Mouse (Mus musculus): Measurements from ENCODE around the gene Dclk1. TPM values are rescaled to one million over a fixed set of nuclear protein-coding genes. Genes with fewer than 3 reads are reported as not detected.

The Dclk1 gene
- polyA plus RNA-seq, 1 experiment: 265 TPM

GRCm38 (mm10) chr3:55476694-55477093, 234.5 kb downstream of the Dclk1 start:
- Histone ChIP-seq H3K4me1 (ENCODE audit: control insufficient read depth, insufficient read depth, low read length) (peaks cover 7% of the 10 kb centered on the region; the same call in 1 of the 2 replicates), H3K4me3 (ENCODE audit: insufficient read depth, low read depth, low read length) (no peak overlapping the region), H3K27ac (ENCODE audit: insufficient read depth, low read depth, low read length) (no peak overlapping the region)
- TF ChIP-seq CTCF (IDR thresholded peaks at IDR 0.05; ENCODE audit: insufficient read depth, low read depth, low read length): no peak
- no peak for TF ChIP-seq POLR2A (IDR thresholded peaks at IDR 0.05; ENCODE audit: insufficient read depth, low read depth, low read length)
- WGBS: 46% methylated on average over 7 of the region's 7 CpGs

GRCm38 (mm10) chr3:55479306-55479705, 237.1 kb downstream of the Dclk1 start:
- Histone ChIP-seq H3K4me1 (ENCODE audit: control insufficient read depth, insufficient read depth, low read length) (peaks cover 7% of the 10 kb centered on the region; the same call in 1 of the 2 replicates), H3K27ac (ENCODE audit: insufficient read depth, low read depth, low read length) (no peak overlapping the region), H3K4me3 (ENCODE audit: insufficient read depth, low read depth, low read length) (no peak overlapping the region)
- TF ChIP-seq CTCF (IDR thresholded peaks at IDR 0.05; ENCODE audit: insufficient read depth, low read depth, low read length) (no peak), POLR2A (IDR thresholded peaks at IDR 0.05; ENCODE audit: insufficient read depth, low read depth, low read length) (no peak)
- WGBS: 89% methylated on average over 4 of the region's 4 CpGs

- TF ChIP-seq CTCF (IDR thresholded peaks at IDR 0.05; ENCODE audit: insufficient read depth, low read depth, low read length) (no peak), POLR2A (IDR thresholded peaks at IDR 0.05; ENCODE audit: insufficient read depth, low read depth, low read length) (no peak)
- Histone ChIP-seq H3K4me1 (ENCODE audit: control insufficient read depth, insufficient read depth, low read length) (peaks cover 7% of the 10 kb centered on the region; the same call in 1 of the 2 replicates), H3K27ac (ENCODE audit: insufficient read depth, low read depth, low read length) (no peak overlapping the region), H3K4me3 (ENCODE audit: insufficient read depth, low read depth, low read length) (no peak overlapping the region)
- 85% methylated on average over 1 of the region's 1 CpGs for WGBS
These were observed 239.0 kb downstream of the Dclk1 start for GRCm38 (mm10) chr3:55481140-55481539.

DNA sequence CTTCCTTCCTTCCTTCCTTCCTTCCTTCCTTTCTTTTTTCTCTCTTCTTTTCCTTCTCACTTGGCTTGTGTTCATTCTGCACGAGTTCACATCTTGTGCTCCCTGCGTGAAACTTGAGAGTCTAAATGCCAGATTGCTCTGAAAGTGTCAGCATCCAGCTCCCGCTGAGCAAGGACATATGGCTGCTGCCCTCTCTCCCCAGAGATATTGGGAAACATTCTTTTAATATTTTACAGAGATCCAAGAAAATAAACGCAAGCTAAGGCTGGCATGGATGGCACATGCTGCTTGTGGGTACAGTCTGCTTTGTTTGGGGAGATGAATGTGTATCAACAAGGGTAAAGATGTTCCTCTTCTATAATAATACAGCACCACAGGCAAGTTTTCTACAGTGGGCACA, 241.2 kb downstream of the Dclk1 start:
- Histone ChIP-seq H3K4me1 (ENCODE audit: control insufficient read depth, insufficient read depth, low read length) (no peaks in the 10 kb centered on the region), H3K4me3 (ENCODE audit: insufficient read depth, low read depth, low read length) (no peak overlapping the region), H3K27ac (ENCODE audit: insufficient read depth, low read depth, low read length) (no peak overlapping the region)
- 48% methylated on average over 4 of the region's 4 CpGs for WGBS
- TF ChIP-seq CTCF (IDR thresholded peaks at IDR 0.05; ENCODE audit: insufficient read depth, low read depth, low read length): no peak

DNA sequence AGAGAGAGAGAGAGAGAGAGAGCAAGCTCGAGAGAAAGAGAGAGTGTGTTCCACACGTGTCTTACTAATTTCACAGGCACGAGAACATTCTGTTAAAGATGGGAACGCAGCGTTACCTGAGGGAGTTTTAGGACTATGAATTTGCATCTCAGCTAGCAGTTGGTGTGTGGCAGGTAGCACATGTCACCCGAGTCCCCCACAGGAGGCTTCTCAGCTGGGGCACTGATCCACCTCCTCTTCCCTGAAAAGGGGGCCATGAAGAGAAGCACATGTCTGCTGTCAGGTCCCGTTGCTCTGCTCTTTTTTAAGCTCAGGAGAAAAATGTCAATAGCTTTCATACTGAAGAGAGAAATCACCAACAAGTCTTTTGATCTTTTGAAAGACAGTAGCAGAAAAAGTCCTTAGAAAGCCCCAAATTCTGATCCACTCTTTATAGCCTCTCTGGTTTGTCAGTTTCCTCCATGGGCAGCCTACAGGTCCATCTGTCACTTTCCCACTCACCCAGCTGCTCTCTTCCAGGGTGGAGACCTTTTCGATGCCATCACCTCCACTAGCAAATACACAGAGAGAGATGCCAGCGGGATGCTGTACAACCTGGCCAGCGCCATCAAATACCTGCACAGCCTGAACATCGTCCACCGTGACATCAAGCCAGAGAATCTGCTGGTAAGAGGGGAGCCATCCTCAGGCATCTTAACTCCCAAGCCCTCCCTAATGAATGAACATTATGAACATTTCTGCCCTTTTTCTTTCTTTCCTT, 247.2 kb downstream of the Dclk1 start:
- TF ChIP-seq CTCF (IDR thresholded peaks at IDR 0.05; ENCODE audit: insufficient read depth, low read depth, low read length) (no peak), POLR2A (IDR thresholded peaks at IDR 0.05; ENCODE audit: insufficient read depth, low read depth, low read length) (no peak)
- Histone ChIP-seq H3K4me3 (ENCODE audit: insufficient read depth, low read depth, low read length) (no peak overlapping the region), H3K4me1 (ENCODE audit: control insufficient read depth, insufficient read depth, low read length) (peaks cover 5% of the 10 kb centered on the region; the same call in 1 of the 2 replicates), H3K27ac (ENCODE audit: insufficient read depth, low read depth, low read length) (0 out of 2 replicates have a peak overlapping the region, but pooled peaks have one; percentile 13)
- 72% methylated on average over 12 of the region's 12 CpGs for WGBS

DNA sequence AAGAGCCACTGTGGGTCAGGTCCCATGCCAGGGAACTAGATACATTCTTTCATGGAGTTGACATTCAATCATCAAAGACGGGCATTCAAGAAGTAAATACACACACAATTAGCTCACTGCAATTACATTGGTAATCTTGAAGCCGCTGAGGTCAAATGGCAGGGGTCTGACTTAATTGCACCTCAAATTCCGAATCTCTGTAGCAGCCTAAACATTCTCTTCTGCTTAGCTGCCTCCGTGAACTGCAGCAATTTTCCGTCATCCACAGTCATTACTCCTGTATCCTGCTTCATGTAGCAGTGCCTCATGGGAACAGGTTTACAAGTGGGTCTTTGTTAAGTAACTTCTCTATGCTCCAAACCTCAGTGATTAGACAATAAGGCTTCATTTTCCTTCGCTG, 249.9 kb downstream of the Dclk1 start:
- H3K27ac ChIP-seq (ENCODE audit: insufficient read depth, low read depth, low read length): no peak overlapping the region
- TF ChIP-seq CTCF (IDR thresholded peaks at IDR 0.05; ENCODE audit: insufficient read depth, low read depth, low read length) (no peak), POLR2A (IDR thresholded peaks at IDR 0.05; ENCODE audit: insufficient read depth, low read depth, low read length) (no peak)
- peaks cover 5% of the 10 kb centered on the region; the same call in 1 of the 2 replicates for H3K4me1 ChIP-seq (ENCODE audit: control insufficient read depth, insufficient read depth, low read length)
- WGBS: 20% methylated on average over 6 of the region's 6 CpGs
- no peak overlapping the region for H3K4me3 ChIP-seq (ENCODE audit: insufficient read depth, low read depth, low read length)

DNA sequence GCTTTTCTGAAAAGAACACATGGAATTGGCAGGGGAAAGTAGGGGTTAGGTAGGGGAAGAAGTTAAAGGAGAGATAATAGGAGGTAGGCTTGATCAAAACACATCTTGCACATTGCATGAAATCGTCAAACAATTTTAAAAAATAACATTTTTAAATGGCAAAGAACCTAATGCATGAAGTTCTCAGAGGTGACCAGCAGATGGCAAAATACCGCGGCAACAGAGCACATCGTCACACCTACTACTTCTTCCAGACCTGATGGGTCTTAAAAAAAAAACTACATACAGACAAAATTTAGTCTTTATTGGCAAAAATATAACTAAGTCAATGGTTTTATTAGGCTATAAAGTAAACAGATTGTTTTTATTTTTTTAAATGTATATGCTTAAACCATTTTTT, 252.2 kb downstream of the Dclk1 start:
- no peak overlapping the region for H3K4me3 ChIP-seq (ENCODE audit: insufficient read depth, low read depth, low read length)
- peaks cover 5% of the 10 kb centered on the region; the same call in 1 of the 2 replicates for H3K4me1 ChIP-seq (ENCODE audit: control insufficient read depth, insufficient read depth, low read length)
- TF ChIP-seq CTCF (IDR thresholded peaks at IDR 0.05; ENCODE audit: insufficient read depth, low read depth, low read length) (no peak), POLR2A (IDR thresholded peaks at IDR 0.05; ENCODE audit: insufficient read depth, low read depth, low read length) (no peak)
- no peak overlapping the region for H3K27ac ChIP-seq (ENCODE audit: insufficient read depth, low read depth, low read length)
- WGBS: 34% methylated on average over 4 of the region's 4 CpGs

DNA sequence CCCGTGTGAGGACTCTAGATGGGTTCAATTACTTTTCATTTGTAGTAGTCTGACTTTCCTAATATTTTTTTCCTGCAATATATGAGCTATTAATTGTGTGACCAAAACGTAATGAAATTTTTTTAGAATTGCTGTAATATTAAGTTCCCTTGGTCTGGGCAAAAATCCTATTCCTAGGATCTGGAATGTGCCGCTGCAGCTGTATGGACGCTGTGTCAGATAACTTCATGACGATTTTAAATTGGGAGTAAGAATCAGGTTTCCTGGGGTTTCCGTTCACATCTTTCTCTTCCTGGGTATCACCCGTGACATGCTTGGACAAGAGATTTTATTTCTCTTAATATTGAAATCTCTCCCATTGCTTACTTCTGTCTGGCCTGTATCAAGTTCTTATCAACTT, 253.1 kb downstream of the Dclk1 start:
- WGBS: 84% methylated on average over 7 of the region's 7 CpGs
- no peak overlapping the region for H3K27ac ChIP-seq (ENCODE audit: insufficient read depth, low read depth, low read length)
- no peak for TF ChIP-seq CTCF (IDR thresholded peaks at IDR 0.05; ENCODE audit: insufficient read depth, low read depth, low read length)
- TF ChIP-seq POLR2A (IDR thresholded peaks at IDR 0.05; ENCODE audit: insufficient read depth, low read depth, low read length): no peak
- H3K4me1 ChIP-seq (ENCODE audit: control insufficient read depth, insufficient read depth, low read length): 0 out of 2 replicates have a peak, but pooled peaks cover 2% of the 10 kb centered on the region
- H3K4me3 ChIP-seq (ENCODE audit: insufficient read depth, low read depth, low read length): no peak overlapping the region

DNA sequence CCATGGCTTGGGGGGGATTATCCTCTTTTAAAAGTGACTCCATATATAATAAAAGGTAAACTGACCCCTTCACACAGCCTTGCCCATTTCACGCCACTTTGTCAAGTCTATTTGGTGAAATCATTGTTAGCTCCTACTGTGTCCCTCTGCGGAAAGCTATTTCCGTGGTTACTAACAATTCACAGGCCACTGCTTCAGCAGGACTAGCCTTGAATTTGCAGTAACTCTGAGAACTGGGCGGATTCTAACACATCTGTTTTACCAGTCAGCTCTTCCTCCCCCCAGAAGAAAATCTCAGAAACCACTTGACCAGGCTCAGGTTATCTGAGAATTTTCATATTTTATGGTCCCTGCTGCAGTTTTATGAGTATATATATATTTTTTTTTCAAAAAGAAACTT, 253.7 kb downstream of the Dclk1 start:
- no peak for TF ChIP-seq POLR2A (IDR thresholded peaks at IDR 0.05; ENCODE audit: insufficient read depth, low read depth, low read length)
- TF ChIP-seq CTCF (IDR thresholded peaks at IDR 0.05; ENCODE audit: insufficient read depth, low read depth, low read length): no peak
- no peak overlapping the region for H3K4me3 ChIP-seq (ENCODE audit: insufficient read depth, low read depth, low read length)
- WGBS: 62% methylated on average over 4 of the region's 4 CpGs
- no peak overlapping the region for H3K27ac ChIP-seq (ENCODE audit: insufficient read depth, low read depth, low read length)
- 0 out of 2 replicates have a peak, but pooled peaks cover 2% of the 10 kb centered on the region for H3K4me1 ChIP-seq (ENCODE audit: control insufficient read depth, insufficient read depth, low read length)
